Mouse (Mus musculus): ENCODE measurements around the gene Sarm1. TPM values are rescaled to one million over a fixed set of nuclear protein-coding genes. Genes with fewer than 3 reads are reported as not detected.

Gene Sarm1
- polyA plus RNA-seq, 1 experiment, result 0.01 TPM

- no peak for TF ChIP-seq GATA1 (IDR thresholded peaks at IDR 0.05; ENCODE audit: low read length)
Observed at GRCm38 (mm10) chr11:78490781-78491241, 6.7 kb downstream of the Sarm1 start.

- TF ChIP-seq GATA1 (IDR thresholded peaks at IDR 0.05; ENCODE audit: low read length), result no peak
Observed at GRCm38 (mm10) chr11:78488168-78488567, 9.4 kb downstream of the Sarm1 start.

GRCm38 (mm10) chr11:78483639-78484038 lies 13.9 kb downstream of the Sarm1 start:
- TF ChIP-seq GATA1 (IDR thresholded peaks at IDR 0.05; ENCODE audit: low read length), result no peak

GRCm38 (mm10) chr11:78475289-78475688 lies 22.3 kb downstream of the Sarm1 start:
- TF ChIP-seq GATA1 (IDR thresholded peaks at IDR 0.05; ENCODE audit: low read length), result no peak

- TF ChIP-seq GATA1 (IDR thresholded peaks at IDR 0.05; ENCODE audit: low read length), result no peak
Observed at GRCm38 (mm10) chr11:78471326-78472103, 26.0 kb downstream of the Sarm1 start.

- no peak for TF ChIP-seq GATA1 (IDR thresholded peaks at IDR 0.05; ENCODE audit: low read length)
Observed at GRCm38 (mm10) chr11:78467932-78468331, 29.6 kb downstream of the Sarm1 start.

- no peak for TF ChIP-seq GATA1 (IDR thresholded peaks at IDR 0.05; ENCODE audit: low read length)
Observed at GRCm38 (mm10) chr11:78467515-78467914, 30.0 kb downstream of the Sarm1 start.

- TF ChIP-seq GATA1 (IDR thresholded peaks at IDR 0.05; ENCODE audit: low read length), result no peak
Observed at GRCm38 (mm10) chr11:78466242-78466912, 31.2 kb downstream of the Sarm1 start.

GRCm38 (mm10) chr11:78465568-78466180 lies 31.9 kb downstream of the Sarm1 start, which contains the start of gene Slc46a1:
Gene Slc46a1 (plus strand): TSS chr11:78465697.
- TF ChIP-seq GATA1 (IDR thresholded peaks at IDR 0.05; ENCODE audit: low read length), result no peak

GRCm38 (mm10) chr11:78465116-78465515 lies 32.4 kb downstream of the Sarm1 start:
- no peak for TF ChIP-seq GATA1 (IDR thresholded peaks at IDR 0.05; ENCODE audit: low read length)

- no peak for TF ChIP-seq GATA1 (IDR thresholded peaks at IDR 0.05; ENCODE audit: low read length)
Observed at GRCm38 (mm10) chr11:78463286-78464036, 34.1 kb downstream of the Sarm1 start.

- no peak for TF ChIP-seq GATA1 (IDR thresholded peaks at IDR 0.05; ENCODE audit: low read length)
Observed at GRCm38 (mm10) chr11:78462669-78463068, 34.9 kb downstream of the Sarm1 start.

- TF ChIP-seq GATA1 (IDR thresholded peaks at IDR 0.05; ENCODE audit: low read length), result no peak
Observed at GRCm38 (mm10) chr11:78461894-78462293, 35.7 kb downstream of the Sarm1 start.

GRCm38 (mm10) chr11:78458740-78459139 lies 38.8 kb downstream of the Sarm1 start:
- TF ChIP-seq GATA1 (IDR thresholded peaks at IDR 0.05; ENCODE audit: low read length), result no peak

GRCm38 (mm10) chr11:78455308-78455707 lies 42.2 kb downstream of the Sarm1 start:
- no peak for TF ChIP-seq GATA1 (IDR thresholded peaks at IDR 0.05; ENCODE audit: low read length)
